Mouse (Mus musculus): Measurements from ENCODE around the gene Rrnad1.

- TF ChIP-seq POLR2A (IDR thresholded peaks at IDR 0.05; ENCODE audit: low read depth, low read length) (no peak), CTCF (conservative IDR thresholded peaks at IDR 0.05; ENCODE audit: insufficient read depth, insufficient read length, low read depth, low read length) (no peak)
These were observed 21.9 kb upstream of the Rrnad1 start for GRCm38 (mm10) chr3:87952440-87952839.
